Mouse (Mus musculus) intestine, embryonic 16.5 days (tissue): ENCODE measurements around the gene Hist1h2bl. TPM values are rescaled to one million over a fixed set of nuclear protein-coding genes. Genes with fewer than 3 reads are reported as not detected.

Experiments
- microRNA-seq: library from miRNA; unstranded; fragments of <30 nt; microRNA quantifications from one replicate; pipeline ENCODE4, GENCODE M21; 2016
- polyA plus RNA-seq: library from polyadenylated mRNA; unstranded; fragments of >200 nt; fragmentation: Nextera tagmentation; extraction: Ambion mirVana; gene quantifications from 2 replicates; pipeline ENCODE4 v1.2.1, GENCODE M21; 2015

The Hist1h2bl gene
- polyA plus RNA-seq, 1 experiment from 2014 or later: 2.3 TPM

Small RNAs within 50 kb of the gene (microRNA-seq; reads per million reads assigned to microRNA genes)
- gene Gm44357 (not detected), gene Gm44367 (not detected), gene Gm44454 (not detected)

Other genes with a start within 250 kb of the Hist1h2bl start
- 1.8 and 2.0 TPM in 2 replicates for gene Nkapl, start 247.6 kb downstream of the Hist1h2bl start, polyA plus RNA-seq
- 2.4 and 2.5 TPM in 2 replicates for gene Zkscan4, start 237.2 kb downstream of the Hist1h2bl start, polyA plus RNA-seq
- gene Gm10065, start 236.7 kb downstream of the Hist1h2bl start, polyA plus RNA-seq: not detected in 2 replicates
- gene AK157302, start 220.9 kb downstream of the Hist1h2bl start, polyA plus RNA-seq: 0.22 and 0.39 TPM in 2 replicates
- gene Gm11273, start 214.7 kb downstream of the Hist1h2bl start, polyA plus RNA-seq: 10.9 and 12.1 TPM in 2 replicates
- 3.0 and 3.4 TPM in 2 replicates for gene Zkscan8, start 185.0 kb downstream of the Hist1h2bl start, polyA plus RNA-seq
- 0.11 and 0.17 TPM in 2 replicates for gene Olfr1366, start 173.3 kb downstream of the Hist1h2bl start, polyA plus RNA-seq
- not detected in 2 replicates for gene Olfr1535, start 156.2 kb downstream of the Hist1h2bl start, polyA plus RNA-seq
- not detected in 2 replicates for gene Olfr1364, start 134.4 kb downstream of the Hist1h2bl start, polyA plus RNA-seq
- gene Olfr1362, start 102.1 kb downstream of the Hist1h2bl start, polyA plus RNA-seq: not detected in 2 replicates
- gene Olfr11, start 73.6 kb downstream of the Hist1h2bl start, polyA plus RNA-seq: not detected in 2 replicates
- not detected in 2 replicates for gene Olfr1361, start 52.8 kb downstream of the Hist1h2bl start, polyA plus RNA-seq
- not detected in 2 replicates for gene Olfr1360, start 38.7 kb downstream of the Hist1h2bl start, polyA plus RNA-seq
- gene Olfr1359, start 18.0 kb downstream of the Hist1h2bl start, polyA plus RNA-seq: not detected in 2 replicates
- 10.9 and 17.9 TPM in 2 replicates for gene Hist1h2ai, start 279 bp upstream of the Hist1h2bl start, polyA plus RNA-seq
- 4.8 and 9.5 TPM in 2 replicates for gene Hist1h3h, start 1.5 kb upstream of the Hist1h2bl start, polyA plus RNA-seq
- 1.7 and 3.5 TPM in 2 replicates for gene Hist1h2bm, start 5.9 kb upstream of the Hist1h2bl start, polyA plus RNA-seq
- 0.66 and 2.1 TPM in 2 replicates for gene Hist1h4j, start 18.9 kb upstream of the Hist1h2bl start, polyA plus RNA-seq
- gene Hist1h4k, start 34.4 kb upstream of the Hist1h2bl start, polyA plus RNA-seq: 4.0 and 4.7 TPM in 2 replicates
- 13.0 and 13.5 TPM in 2 replicates for gene Hist1h2ak, start 37.7 kb upstream of the Hist1h2bl start, polyA plus RNA-seq
- gene Hist1h2bn, start 38.0 kb upstream of the Hist1h2bl start, polyA plus RNA-seq: 1.9 and 2.5 TPM in 2 replicates
- 10.0 and 14.9 TPM in 2 replicates for gene Hist1h1b, start 64.5 kb upstream of the Hist1h2bl start, polyA plus RNA-seq
- gene Hist1h3i, start 67.2 kb upstream of the Hist1h2bl start, polyA plus RNA-seq: 53.6 and 66.8 TPM in 2 replicates
- 3.8 and 4.1 TPM in 2 replicates for gene Hist1h2an, start 71.1 kb upstream of the Hist1h2bl start, polyA plus RNA-seq
- 1.5 and 1.7 TPM in 2 replicates for gene Hist1h2bp, start 71.3 kb upstream of the Hist1h2bl start, polyA plus RNA-seq
- gene Hist1h2bq, start 94.1 kb upstream of the Hist1h2bl start, polyA plus RNA-seq: 13.4 and 17.9 TPM in 2 replicates
- not detected in 2 replicates for gene Hist1h2ao, start 94.3 kb upstream of the Hist1h2bl start, polyA plus RNA-seq
- gene Hist1h4m, start 95.6 kb upstream of the Hist1h2bl start, polyA plus RNA-seq: 1.0 TPM in 1 of 2 replicates, not detected in the other
- gene Hist1h4n, start 116.1 kb upstream of the Hist1h2bl start, polyA plus RNA-seq: 5.7 and 9.6 TPM in 2 replicates
- gene Hist1h2ap, start 117.4 kb upstream of the Hist1h2bl start, polyA plus RNA-seq: 2,307 and 2,693 TPM in 2 replicates
- 15.5 and 19.5 TPM in 2 replicates for gene Hist1h2br, start 117.6 kb upstream of the Hist1h2bl start, polyA plus RNA-seq
- gene Zfp184, start 229.0 kb upstream of the Hist1h2bl start, polyA plus RNA-seq: 4.4 and 4.7 TPM in 2 replicates